Mouse (Mus musculus): ENCODE measurements around the gene Elk4. TPM values are rescaled to one million over a fixed set of nuclear protein-coding genes. Genes with fewer than 3 reads are reported as not detected.

Elk4 gene
- total and polyA plus RNA-seq, 3 experiments: 16.8 to 18.9 (median 17.4) TPM

- TF ChIP-seq POLR2AphosphoS2 (IDR thresholded peaks at IDR 0.05; ENCODE audit: low read depth, low read length): peak; percentile 51; the same call in 1 of the 2 replicates
Observed at GRCm38 (mm10) chr1:132011785-132012184, 4.4 kb downstream of the Elk4 start (continued).

- Histone ChIP-seq H3K79me2 (replicated peaks; ENCODE audit: control insufficient read depth, extremely low read depth, insufficient read depth, poor library complexity, severe bottlenecking) (peaks cover 82% of the 10 kb centered on the region), H3K9me3 (replicated peaks; ENCODE audit: low read length) (peaks cover 4% of the 10 kb centered on the region), H3K4me3 (replicated peaks in 1 of 3; ENCODE audit: low read depth in 2 of 3, low read length in 2 of 3, poor library complexity in 1 of 3) (peak overlapping the region; percentile 24 to 77 (median 30)), H3K27me3 (replicated peaks) (no peaks in the 10 kb centered on the region), H3K4me1 (ENCODE audit: control insufficient read depth in 1 of 2, insufficient read depth in 2 of 2) (peaks cover 8 to 33% of the 10 kb centered on the region in 2 experiments), H3K4me2 (ENCODE audit: insufficient read depth, low read depth, poor library complexity, severe bottlenecking) (peak overlapping the region; percentile 95), H3K9ac (ENCODE audit: insufficient read depth, low read depth) (peak overlapping the region; percentile 77), H3K27ac (ENCODE audit: insufficient read depth, low read depth) (peak overlapping the region; percentile 100), H3K36me3 (replicated peaks in 1 of 2; ENCODE audit: control insufficient read depth in 1 of 2, insufficient read depth in 1 of 2, low read length in 1 of 2) (peaks cover 29 to 42% of the 10 kb centered on the region in 2 experiments)
- no peak for DNase-seq (ENCODE audit: extremely low read depth)
- TF ChIP-seq MYC (IDR thresholded peaks at IDR 0.05; ENCODE audit: low read depth, low read length) (no peak), MAFK (IDR thresholded peaks at IDR 0.05; ENCODE audit: insufficient replicate concordance, low read length) (no peak), NELFE (IDR thresholded peaks at IDR 0.05; ENCODE audit: low read depth, low read length) (no peak), GABPA (IDR thresholded peaks at IDR 0.05; ENCODE audit: insufficient replicate concordance, low read depth, low read length) (no peak), JUN (IDR thresholded peaks at IDR 0.05; ENCODE audit: insufficient read depth, low read depth, low read length) (no peak), USF2 (conservative IDR thresholded peaks at IDR 0.05; ENCODE audit: low read depth, low read length) (no peak), PAX5 (IDR thresholded peaks at IDR 0.05; ENCODE audit: low read length) (no peak), RCOR1 (conservative IDR thresholded peaks at IDR 0.05; ENCODE audit: low read depth, low read length) (no peak), CTCF (conservative IDR thresholded peaks at IDR 0.05 in 1 of 2, IDR thresholded peaks at IDR 0.05 in 1 of 2; ENCODE audit: low read depth in 2 of 2, low read length in 2 of 2) (no peak), SIN3A (IDR thresholded peaks at IDR 0.05; ENCODE audit: low read length) (no peak), CHD2 (IDR thresholded peaks at IDR 0.05; ENCODE audit: low read length) (no peak), MAX (IDR thresholded peaks at IDR 0.05; ENCODE audit: low read length) (no peak), JUND (conservative IDR thresholded peaks at IDR 0.05; ENCODE audit: low read depth, low read length) (no peak), ZKSCAN1 (IDR thresholded peaks at IDR 0.05; ENCODE audit: borderline replicate concordance, low read depth, low read length) (no peak), KAT2A (IDR thresholded peaks at IDR 0.05; ENCODE audit: insufficient replicate concordance, low read length) (no peak), RAD21 (IDR thresholded peaks at IDR 0.05; ENCODE audit: low read depth, low read length) (no peak), CHD1 (IDR thresholded peaks at IDR 0.05; ENCODE audit: low read depth, low read length) (no peak), NRF1 (IDR thresholded peaks at IDR 0.05; ENCODE audit: low read depth, low read length) (no peak), MAZ (IDR thresholded peaks at IDR 0.05; ENCODE audit: low read depth, low read length) (no peak), TBP (conservative IDR thresholded peaks at IDR 0.05; ENCODE audit: low read depth, low read length) (no peak)
- in situ Hi-C loops (cut with MboI; ENCODE audit: low pct_ligation_motif_present, low pct_unique_long_range_greater_than_20kb, low sequenced_read_pairs) (no loop called here), dilution Hi-C loops (cut with MboI; ENCODE audit: extremely low pct_ligation_motif_present, extremely low pct_unique_long_range_greater_than_20kb, low sequenced_read_pairs) (no loop called here)
Observed at GRCm38 (mm10) chr1:132012861-132013260, 5.5 kb downstream of the Elk4 start.
